ENCODE assay signal across 20 mouse cellular contexts in the genomic region with DNA sequence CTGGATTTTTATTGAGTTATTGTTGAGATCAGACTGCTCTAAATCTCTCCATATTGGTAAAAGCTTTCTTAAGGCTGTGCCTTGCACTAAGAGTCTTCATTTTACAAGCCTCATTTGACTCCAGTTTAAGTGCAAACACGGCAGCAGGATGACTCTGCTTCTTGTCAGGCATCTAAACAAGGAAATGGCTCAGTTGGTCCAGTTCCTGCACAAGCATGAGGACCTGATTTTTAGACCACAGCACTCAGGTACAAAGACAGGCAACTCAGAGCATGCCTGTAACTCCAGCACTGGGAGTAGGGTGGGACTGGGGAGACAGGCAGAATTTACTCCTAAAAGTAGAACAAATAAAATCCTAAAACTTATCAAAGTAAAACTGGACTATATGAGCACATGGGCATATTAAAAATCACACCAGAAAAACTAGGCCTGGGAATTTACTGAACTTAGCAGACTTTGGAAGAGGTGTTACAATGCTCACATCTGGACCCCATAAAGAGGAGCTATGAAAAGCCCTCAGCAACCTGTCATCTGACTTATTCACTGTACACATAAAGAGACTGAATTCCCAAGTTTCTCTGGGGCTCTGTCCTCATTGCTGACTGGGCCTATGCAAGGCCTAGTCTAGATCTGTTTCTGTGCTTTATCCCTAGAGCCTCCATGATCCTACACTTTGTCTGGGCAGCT.
A peak's percentile ranks its signal among the peaks of the same experiment; 100 is the strongest.
DNase-seq lines count a peak whose midpoint lies in the region; ATAC-seq and TF ChIP-seq lines count a peak whose summit lies in the region.
"Had no signal": no experiment of that assay in that cellular context is flagged by ENCODE, and none has a peak within 500 bp of the region (broad histone marks: within the 10 kb centered on the region; RNA-seq: fewer than 3 reads in every experiment).

No protein-coding gene starts in this region.

- H3K4me1 ChIP-seq in embryonic facial prominence, embryonic 12.5 days, result peaks cover 6% of the 10 kb centered on the region; the same call in 1 of the 2 replicates
- H3K4me1 ChIP-seq in embryonic facial prominence, embryonic 10.5 days, result peaks cover 7% of the 10 kb centered on the region; the same call in 1 of the 2 replicates
- no peaks in the 10 kb centered on the region for H3K4me1 ChIP-seq in lung, postnatal 0 days (ENCODE audit: insufficient read depth, low read depth, low read length)
- H3K4me1 ChIP-seq in limb, embryonic 11.5 days (ENCODE audit: control insufficient read depth, insufficient read depth, low read length), result peaks cover 7% of the 10 kb centered on the region; the same call in 1 of the 2 replicates
- H3K4me1 ChIP-seq in forebrain, embryonic 12.5 days, result no peaks in the 10 kb centered on the region
- H3K4me1 ChIP-seq: forebrain, embryonic 15.5 days; intestine, embryonic 15.5 days; midbrain, embryonic 13.5 days; neural tube, embryonic 15.5 days had no signal

- no peak overlapping the region for H3K4me2 ChIP-seq in embryonic facial prominence, embryonic 12.5 days (replicated peaks)
- H3K4me2 ChIP-seq in lung, postnatal 0 days (replicated peaks; ENCODE audit: low read depth, low read length), result no peak overlapping the region
- H3K4me2 ChIP-seq in limb, embryonic 11.5 days (ENCODE audit: low read depth, severe bottlenecking), result no peak overlapping the region
- H3K4me2 ChIP-seq in forebrain, embryonic 12.5 days, result no peak overlapping the region
- H3K4me2 ChIP-seq: forebrain, embryonic 15.5 days; hindbrain, embryonic 14.5 days; intestine, embryonic 15.5 days; liver, embryonic 13.5 days; midbrain, embryonic 13.5 days; neural tube, embryonic 15.5 days had no signal

- no peaks in the 10 kb centered on the region for H3K27me3 ChIP-seq in embryonic facial prominence, embryonic 12.5 days
- no peaks in the 10 kb centered on the region for H3K27me3 ChIP-seq in embryonic facial prominence, embryonic 10.5 days (replicated peaks; ENCODE audit: low read depth, poor library complexity, severe bottlenecking)
- no peaks in the 10 kb centered on the region for H3K27me3 ChIP-seq in lung, postnatal 0 days (replicated peaks; ENCODE audit: insufficient read depth, low read length)
- no peaks in the 10 kb centered on the region for H3K27me3 ChIP-seq in limb, embryonic 11.5 days (ENCODE audit: control insufficient read depth, insufficient read depth, low read length)
- no peaks in the 10 kb centered on the region for H3K27me3 ChIP-seq in splenic B cell, adult 2 months (ENCODE audit: control insufficient read depth, insufficient read depth, low read length, poor library complexity, severe bottlenecking)
- H3K27me3 ChIP-seq in forebrain, embryonic 12.5 days, result no peaks in the 10 kb centered on the region
- H3K27me3 ChIP-seq: forebrain, embryonic 15.5 days; intestine, embryonic 15.5 days; liver, embryonic 13.5 days; midbrain, embryonic 13.5 days; neural tube, embryonic 15.5 days had no signal

- 38% methylated on average over 1 of the region's 1 CpGs for WGBS in embryonic facial prominence, embryonic 12.5 days
- WGBS in embryonic facial prominence, embryonic 10.5 days, result 54% methylated on average over 1 of the region's 1 CpGs
- WGBS in lung, postnatal 0 days, result 25% methylated on average over 1 of the region's 1 CpGs
- WGBS in limb, embryonic 11.5 days, result 14% methylated on average over 1 of the region's 1 CpGs
- 88% methylated on average over 1 of the region's 1 CpGs for WGBS in forebrain, embryonic 12.5 days

- no peaks in the 10 kb centered on the region for H3K9me3 ChIP-seq in embryonic facial prominence, embryonic 12.5 days
- no peaks in the 10 kb centered on the region for H3K9me3 ChIP-seq in embryonic facial prominence, embryonic 10.5 days
- no peaks in the 10 kb centered on the region for H3K9me3 ChIP-seq in lung, postnatal 0 days (ENCODE audit: low read length)
- H3K9me3 ChIP-seq in limb, embryonic 11.5 days (ENCODE audit: control insufficient read depth, low read length), result no peaks in the 10 kb centered on the region
- H3K9me3 ChIP-seq in forebrain, embryonic 12.5 days, result no peaks in the 10 kb centered on the region
- H3K9me3 ChIP-seq: forebrain, embryonic 15.5 days; intestine, embryonic 15.5 days; liver, embryonic 13.5 days; midbrain, embryonic 13.5 days; neural tube, embryonic 15.5 days had no signal

- ATAC-seq in embryonic facial prominence, embryonic 12.5 days (ENCODE audit: insufficient number of reproducible peaks, insufficient read depth, low FRiP score, low TSS enrichment), result no peak
- no peak for ATAC-seq in lung, postnatal 0 days
- peak; percentile 65; the same call in 1 of the 2 replicates for ATAC-seq in limb, embryonic 11.5 days (ENCODE audit: insufficient number of reproducible peaks, low FRiP score, low TSS enrichment, low read depth)
- no peak for ATAC-seq in forebrain, embryonic 12.5 days (ENCODE audit: low FRiP score)
- ATAC-seq: forebrain, embryonic 15.5 days; intestine, embryonic 15.5 days; midbrain, embryonic 13.5 days; Patski had no signal

- no peaks in the 10 kb centered on the region for H3K36me3 ChIP-seq in embryonic facial prominence, embryonic 12.5 days
- H3K36me3 ChIP-seq in embryonic facial prominence, embryonic 10.5 days (replicated peaks), result no peaks in the 10 kb centered on the region
- no peaks in the 10 kb centered on the region for H3K36me3 ChIP-seq in lung, postnatal 0 days (ENCODE audit: insufficient read depth, low read length)
- no peaks in the 10 kb centered on the region for H3K36me3 ChIP-seq in limb, embryonic 11.5 days (ENCODE audit: control insufficient read depth, insufficient read depth, low read length)
- no peaks in the 10 kb centered on the region for H3K36me3 ChIP-seq in splenic B cell, adult 2 months (ENCODE audit: control insufficient read depth, insufficient read depth, low read length, poor library complexity, severe bottlenecking)
- H3K36me3 ChIP-seq in forebrain, embryonic 12.5 days (replicated peaks), result no peaks in the 10 kb centered on the region
- H3K36me3 ChIP-seq: forebrain, embryonic 15.5 days; intestine, embryonic 15.5 days; liver, embryonic 13.5 days; midbrain, embryonic 13.5 days; neural tube, embryonic 15.5 days had no signal

- no peak for TF ChIP-seq EP300 in lung, postnatal 0 days (IDR thresholded peaks at IDR 0.05)

- no peak overlapping the region for H3K9ac ChIP-seq in embryonic facial prominence, embryonic 12.5 days
- H3K9ac ChIP-seq in lung, postnatal 0 days (replicated peaks; ENCODE audit: low read depth), result no peak overlapping the region
- H3K9ac ChIP-seq in limb, embryonic 11.5 days (ENCODE audit: low read length), result no peak overlapping the region
- H3K9ac ChIP-seq in forebrain, embryonic 12.5 days, result no peak overlapping the region
- H3K9ac ChIP-seq: forebrain, embryonic 15.5 days; hindbrain, embryonic 14.5 days; intestine, embryonic 15.5 days; liver, embryonic 13.5 days; midbrain, embryonic 13.5 days; neural tube, embryonic 15.5 days had no signal

- TF ChIP-seq CTCF in lung, postnatal 0 days (IDR thresholded peaks at IDR 0.05), result no peak

- DNase-seq in embryonic facial prominence, embryonic 10.5 days (ENCODE audit: low spot score), result no peak
- no peak for DNase-seq in lung, postnatal 0 days (ENCODE audit: low spot score)
- no peak for DNase-seq in lung, postnatal 10 days
- peak; percentile 30 for DNase-seq in limb, embryonic 11.5 days (ENCODE audit: low spot score)
- peak; percentile 22 for DNase-seq in splenic B cell, adult 2 months (ENCODE audit: low read depth, low spot score)
- DNase-seq in cerebellum, adult 11-12 months, result no peak
- DNase-seq: adrenal gland, postnatal 25 days; cerebellum, postnatal 14 days; liver, embryonic 13.5 days; thymus, adult 18-20 months had no signal

- no peak overlapping the region for H3K4me3 ChIP-seq in embryonic facial prominence, embryonic 12.5 days
- H3K4me3 ChIP-seq in embryonic facial prominence, embryonic 10.5 days, result no peak overlapping the region
- H3K4me3 ChIP-seq in lung, postnatal 0 days (ENCODE audit: low read depth, low read length), result no peak overlapping the region
- no peak overlapping the region for H3K4me3 ChIP-seq in limb, embryonic 11.5 days (ENCODE audit: low read depth, low read length)
- H3K4me3 ChIP-seq in forebrain, embryonic 12.5 days (replicated peaks), result no peak overlapping the region
- H3K4me3 ChIP-seq: erythroblast, embryonic 14.5 days; forebrain, embryonic 15.5 days; intestine, embryonic 15.5 days; liver, embryonic 13.5 days; midbrain, embryonic 13.5 days; neural tube, embryonic 15.5 days had no signal

- 0 out of 2 replicates have a peak overlapping the region, but pooled peaks have one; percentile 23 for H3K27ac ChIP-seq in embryonic facial prominence, embryonic 12.5 days
- no peak overlapping the region for H3K27ac ChIP-seq in embryonic facial prominence, embryonic 10.5 days (replicated peaks)
- peak overlapping the region; percentile 4 for H3K27ac ChIP-seq in lung, postnatal 0 days (ENCODE audit: low read length)
- peak overlapping the region; percentile 51 for H3K27ac ChIP-seq in limb, embryonic 11.5 days (replicated peaks; ENCODE audit: low read depth, low read length)
- no peak overlapping the region for H3K27ac ChIP-seq in forebrain, embryonic 12.5 days
- H3K27ac ChIP-seq: forebrain, embryonic 15.5 days; hindbrain, embryonic 14.5 days; intestine, embryonic 15.5 days; kidney, postnatal 0 days; liver, embryonic 13.5 days; midbrain, embryonic 13.5 days; neural tube, embryonic 15.5 days had no signal

Comparison
In these comparisons a context has a peak if more than half of its experiments do, and no peak if none do; other contexts are left out.
1. H3K27ac ChIP-seq: peak in embryonic facial prominence, embryonic 12.5 days (single experiment), lung, postnatal 0 days (single experiment) and limb, embryonic 11.5 days (single experiment); none in embryonic facial prominence, embryonic 10.5 days (single experiment) and forebrain, embryonic 12.5 days (single experiment).
2. DNase-seq: peak in limb, embryonic 11.5 days (single experiment) and splenic B cell, adult 2 months (single experiment); none in embryonic facial prominence, embryonic 10.5 days (single experiment), lung, postnatal 0 days (single experiment), lung, postnatal 10 days (single experiment) and cerebellum, adult 11-12 months (single experiment).